Mouse (Mus musculus): ENCODE measurements around the gene Stap1. TPM values are rescaled to one million over a fixed set of nuclear protein-coding genes. Genes with fewer than 3 reads are reported as not detected.

Gene Stap1
- polyA plus RNA-seq, 1 experiment, result 0.08 TPM

DNA sequence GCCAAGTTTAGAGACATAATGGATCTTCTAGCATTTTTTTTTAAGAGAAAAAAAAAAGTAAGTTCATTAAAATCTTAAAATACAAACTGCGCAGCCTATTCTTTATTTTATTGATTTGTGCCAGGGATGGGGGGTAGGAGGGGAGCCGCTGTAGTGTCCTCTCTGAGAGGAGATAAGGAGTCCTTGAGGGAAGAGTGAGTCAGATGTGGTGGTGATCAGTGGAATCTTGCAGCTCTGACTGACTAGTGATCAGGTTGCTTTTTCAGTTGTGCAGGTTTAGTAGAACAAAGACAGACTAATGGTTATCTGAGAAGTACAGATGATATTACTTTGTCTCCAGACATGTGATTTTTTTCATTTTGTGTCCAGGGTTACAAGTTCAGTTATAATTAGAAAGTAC, 41.5 kb downstream of the Stap1 start:
- TF ChIP-seq TCF3 (IDR thresholded peaks at IDR 0.05; ENCODE audit: insufficient read length, low read depth), result no peak
- TF ChIP-seq REST (IDR thresholded peaks at IDR 0.05; ENCODE audit: insufficient read depth, insufficient read length), result no peak
- TF ChIP-seq POLR2AphosphoS2 (IDR thresholded peaks at IDR 0.05; ENCODE audit: insufficient read length, low read depth), result no peak
- TF ChIP-seq MAX (IDR thresholded peaks at IDR 0.05; ENCODE audit: low read depth), result no peak
- TF ChIP-seq E2F4 (IDR thresholded peaks at IDR 0.05; ENCODE audit: insufficient read depth), result no peak
- no peak for TF ChIP-seq MYOG (IDR thresholded peaks at IDR 0.05; ENCODE audit: control insufficient read depth in 1 of 3, insufficient read depth in 1 of 3, insufficient read length in 2 of 3, low read depth in 2 of 3)
- no peak for TF ChIP-seq POLR2A (IDR thresholded peaks at IDR 0.05; ENCODE audit: insufficient read length, low read depth)
- no peak for TF ChIP-seq CEBPB (IDR thresholded peaks at IDR 0.05; ENCODE audit: insufficient read depth, poor library complexity, severe bottlenecking)
- no peak for TF ChIP-seq SRF (IDR thresholded peaks at IDR 0.05; ENCODE audit: control insufficient read depth, insufficient read length, low read depth)
- Histone ChIP-seq H3K79me2 (ENCODE audit: control insufficient read depth, insufficient read depth) (no peaks in the 10 kb centered on the region), H3K27me3 (ENCODE audit: control insufficient read depth, insufficient read depth, insufficient read length) (no peaks in the 10 kb centered on the region), H3K36me3 (ENCODE audit: control insufficient read depth, insufficient read depth) (peaks cover 17% of the 10 kb centered on the region), H3K4me2 (ENCODE audit: low read depth) (no peak overlapping the region), H3ac (ENCODE audit: control insufficient read depth, insufficient read length) (no peak overlapping the region), H3K4me3 (no peak overlapping the region)

DNA sequence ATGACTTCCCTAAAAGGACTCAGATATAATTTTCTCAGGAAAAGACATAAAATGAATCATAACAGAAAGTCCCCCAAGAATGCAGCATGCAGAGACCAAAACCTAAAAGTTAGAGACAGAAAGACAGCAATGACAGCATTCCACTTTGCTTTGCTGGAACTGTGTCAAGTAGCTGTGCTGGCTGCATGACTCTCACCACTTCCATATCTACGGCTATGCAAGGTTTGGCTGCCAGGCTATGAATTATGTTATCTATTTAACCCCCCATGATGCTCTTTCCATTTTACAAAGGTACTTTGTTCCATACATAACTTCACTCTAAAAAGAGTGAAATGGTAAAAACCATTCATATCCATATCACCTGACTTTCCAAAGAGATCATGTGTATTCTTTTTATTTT, 42.5 kb downstream of the Stap1 start:
- no peak for TF ChIP-seq SRF (IDR thresholded peaks at IDR 0.05; ENCODE audit: control insufficient read depth, insufficient read length, low read depth)
- no peak for TF ChIP-seq POLR2AphosphoS2 (IDR thresholded peaks at IDR 0.05; ENCODE audit: insufficient read length, low read depth)
- TF ChIP-seq MAX (IDR thresholded peaks at IDR 0.05; ENCODE audit: low read depth), result no peak
- TF ChIP-seq TCF12 (IDR thresholded peaks at IDR 0.05; ENCODE audit: insufficient read depth, poor library complexity, severe bottlenecking), result no peak
- no peak for TF ChIP-seq E2F4 (IDR thresholded peaks at IDR 0.05; ENCODE audit: insufficient read depth)
- no peak for TF ChIP-seq USF1 (IDR thresholded peaks at IDR 0.05; ENCODE audit: low read depth)
- TF ChIP-seq POLR2A (IDR thresholded peaks at IDR 0.05; ENCODE audit: insufficient read length, low read depth), result no peak
- no peak for TF ChIP-seq MYOD1 (IDR thresholded peaks at IDR 0.05; ENCODE audit: control insufficient read depth in 1 of 3, insufficient read length in 2 of 3, low read depth in 2 of 3)
- TF ChIP-seq CEBPB (IDR thresholded peaks at IDR 0.05; ENCODE audit: insufficient read depth, poor library complexity, severe bottlenecking), result no peak
- H3K79me2 ChIP-seq (ENCODE audit: control insufficient read depth, insufficient read depth), result no peaks in the 10 kb centered on the region
- H3K4me2 ChIP-seq (ENCODE audit: low read depth), result no peak overlapping the region

DNA sequence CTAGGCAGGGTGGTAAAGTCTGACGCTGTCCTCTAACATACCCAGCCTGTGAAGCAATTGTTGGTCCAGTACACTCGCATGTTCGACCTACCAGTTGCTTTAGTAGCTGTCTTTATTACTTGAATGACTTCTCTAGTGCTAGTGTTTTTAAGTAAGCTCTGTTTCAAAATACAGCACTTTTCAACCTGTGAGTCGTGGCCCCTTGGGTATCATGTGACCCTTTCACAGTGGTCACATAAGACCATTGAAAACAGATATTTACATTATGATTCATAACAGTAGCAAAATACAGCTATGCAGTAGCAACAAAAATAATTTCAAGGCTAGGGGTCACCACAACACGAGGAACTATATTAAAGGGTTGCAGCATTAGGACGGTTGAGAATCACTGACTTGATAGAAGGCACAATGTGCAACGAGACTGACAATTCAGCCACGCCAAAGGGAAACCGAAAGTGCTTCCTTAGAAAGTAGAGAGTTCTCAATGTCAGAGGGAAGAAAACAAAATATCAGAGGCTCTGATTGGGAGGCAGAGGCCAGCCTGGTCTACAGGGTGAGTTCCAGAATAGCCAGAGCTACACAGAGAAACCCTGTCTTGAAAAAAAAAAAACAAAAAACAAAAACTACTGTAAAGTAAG, 47.0 kb downstream of the Stap1 start:
- TF ChIP-seq TCF12 (IDR thresholded peaks at IDR 0.05; ENCODE audit: insufficient read depth, poor library complexity, severe bottlenecking), result no peak
- TF ChIP-seq POLR2A (IDR thresholded peaks at IDR 0.05; ENCODE audit: insufficient read length, low read depth), result no peak
- no peak for TF ChIP-seq REST (IDR thresholded peaks at IDR 0.05; ENCODE audit: insufficient read depth, insufficient read length)
- no peak for TF ChIP-seq SRF (IDR thresholded peaks at IDR 0.05; ENCODE audit: control insufficient read depth, insufficient read length, low read depth)
- no peak for TF ChIP-seq TCF3 (IDR thresholded peaks at IDR 0.05; ENCODE audit: insufficient read length, low read depth)
- no peak for TF ChIP-seq MAX (IDR thresholded peaks at IDR 0.05; ENCODE audit: low read depth)
- TF ChIP-seq POLR2AphosphoS2 (IDR thresholded peaks at IDR 0.05; ENCODE audit: insufficient read length, low read depth), result no peak
- TF ChIP-seq CEBPB (IDR thresholded peaks at IDR 0.05; ENCODE audit: insufficient read depth, poor library complexity, severe bottlenecking), result no peak
- TF ChIP-seq USF1 (IDR thresholded peaks at IDR 0.05; ENCODE audit: low read depth), result no peak
- TF ChIP-seq E2F4 (IDR thresholded peaks at IDR 0.05; ENCODE audit: insufficient read depth), result no peak
- H3ac ChIP-seq (ENCODE audit: control insufficient read depth, insufficient read length), result no peak overlapping the region

More for the DNA sequence above, 42.5 kb downstream of the Stap1 start:
- Histone ChIP-seq H3K36me3 (ENCODE audit: control insufficient read depth, insufficient read depth) (peaks cover 24% of the 10 kb centered on the region), H3K4me3 (no peak overlapping the region), H3ac (ENCODE audit: control insufficient read depth, insufficient read length) (no peak overlapping the region), H3K27me3 (ENCODE audit: control insufficient read depth, insufficient read depth, insufficient read length) (no peaks in the 10 kb centered on the region)

DNA sequence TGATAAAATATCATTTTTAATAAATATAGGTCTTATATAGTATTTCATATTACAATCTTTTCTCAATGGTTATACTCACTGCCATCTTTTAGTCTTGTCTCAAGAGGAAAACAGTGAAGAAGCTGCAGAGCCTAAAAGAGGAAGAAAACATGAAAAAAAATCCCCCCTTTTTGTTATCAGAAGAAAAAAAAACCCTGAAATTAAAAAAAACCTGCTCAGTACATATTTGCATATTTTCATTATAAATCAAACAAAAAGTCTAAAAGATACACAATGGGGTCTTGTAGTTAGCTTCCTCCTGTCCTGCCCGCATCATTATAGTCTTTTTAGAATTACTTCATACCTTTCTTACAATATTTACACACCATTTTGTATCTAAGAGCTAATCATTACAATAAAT, 57.2 kb downstream of the Stap1 start:
- Histone ChIP-seq H3ac (ENCODE audit: control insufficient read depth, insufficient read length) (no peak overlapping the region), H3K27me3 (ENCODE audit: control insufficient read depth, insufficient read depth, insufficient read length) (no peaks in the 10 kb centered on the region), H3K4me3 (no peak overlapping the region), H3K4me2 (ENCODE audit: low read depth) (no peak overlapping the region), H3K36me3 (ENCODE audit: control insufficient read depth, insufficient read depth) (peaks cover 25% of the 10 kb centered on the region), H3K79me2 (ENCODE audit: control insufficient read depth, insufficient read depth) (no peaks in the 10 kb centered on the region)
- TF ChIP-seq POLR2AphosphoS2 (IDR thresholded peaks at IDR 0.05; ENCODE audit: insufficient read length, low read depth), result no peak

More for the DNA sequence above, 47.0 kb downstream of the Stap1 start:
- Histone ChIP-seq H3K4me2 (ENCODE audit: low read depth) (peak overlapping the region; percentile 12), H3K27me3 (ENCODE audit: control insufficient read depth, insufficient read depth, insufficient read length) (no peaks in the 10 kb centered on the region), H3K79me2 (ENCODE audit: control insufficient read depth, insufficient read depth) (no peaks in the 10 kb centered on the region), H3K36me3 (ENCODE audit: control insufficient read depth, insufficient read depth) (peaks cover 27% of the 10 kb centered on the region), H3K4me3 (no peak overlapping the region)

DNA sequence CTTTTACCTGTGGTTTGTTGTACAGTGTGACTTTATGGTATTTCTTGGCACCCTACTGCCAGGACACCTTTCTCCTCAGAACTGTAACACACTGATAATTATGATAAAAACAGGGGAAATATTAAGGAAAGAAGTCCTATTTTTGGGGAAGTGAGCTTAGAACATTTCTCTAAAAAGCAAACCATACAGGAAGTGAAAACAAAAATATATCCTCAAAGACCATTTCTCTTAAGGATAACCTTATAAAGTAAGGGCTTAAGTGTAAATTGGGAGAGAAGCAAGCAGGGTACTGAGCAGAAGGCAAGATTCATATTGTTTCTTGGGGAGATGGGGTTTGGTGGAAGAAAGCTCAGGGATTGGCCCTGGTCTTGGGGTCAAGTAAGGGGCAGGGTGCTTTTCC, 58.3 kb downstream of the Stap1 start:
- no peaks in the 10 kb centered on the region for H3K79me2 ChIP-seq (ENCODE audit: control insufficient read depth, insufficient read depth)
- peaks cover 25% of the 10 kb centered on the region for H3K36me3 ChIP-seq (ENCODE audit: control insufficient read depth, insufficient read depth)
- no peak overlapping the region for H3K4me3 ChIP-seq
- H3ac ChIP-seq (ENCODE audit: control insufficient read depth, insufficient read length), result no peak overlapping the region
- no peaks in the 10 kb centered on the region for H3K27me3 ChIP-seq (ENCODE audit: control insufficient read depth, insufficient read depth, insufficient read length)
- no peak overlapping the region for H3K4me2 ChIP-seq (ENCODE audit: low read depth)
- TF ChIP-seq USF1 (IDR thresholded peaks at IDR 0.05; ENCODE audit: low read depth) (no peak), E2F4 (IDR thresholded peaks at IDR 0.05; ENCODE audit: insufficient read depth) (no peak), POLR2AphosphoS2 (IDR thresholded peaks at IDR 0.05; ENCODE audit: insufficient read length, low read depth) (no peak), MAX (IDR thresholded peaks at IDR 0.05; ENCODE audit: low read depth) (no peak), MYOG (IDR thresholded peaks at IDR 0.05; ENCODE audit: control insufficient read depth in 1 of 3, insufficient read depth in 1 of 3, insufficient read length in 2 of 3, low read depth in 2 of 3) (no peak), TCF3 (IDR thresholded peaks at IDR 0.05; ENCODE audit: insufficient read length, low read depth) (no peak)

Other genes with a start within 250 kb of the Stap1 start
- gene Cenpc1, start 6.2 kb upstream of the Stap1 start, polyA plus RNA-seq (2012; fragmentation: generic; extraction: Trizol), result 3.8 TPM
- gene Uba6, start 101.1 kb downstream of the Stap1 start, polyA plus RNA-seq (2012; fragmentation: generic; extraction: Trizol), result 1.9 TPM
- not detected for gene Gnrhr, start 126.2 kb downstream of the Stap1 start, polyA plus RNA-seq (2012; fragmentation: generic; extraction: Trizol)
- gene Tmprss11c, start 217.6 kb downstream of the Stap1 start, polyA plus RNA-seq (2012; fragmentation: generic; extraction: Trizol), result not detected

All from myocyte (in vitro differentiated cells).